Mouse (Mus musculus) bone marrow, adult 2 months (tissue): ENCODE measurements around the gene Fam168a. TPM values are rescaled to one million over a fixed set of nuclear protein-coding genes. Genes with fewer than 3 reads are reported as not detected.

ENCODE experiments used
- H3K27ac ChIP-seq: fragments of 200-500 bp; 2 replicates; pipeline ENCODE4 v1.5.1; 2012; ENCODE audit warnings: low read depth, mild to moderate bottlenecking, control low read depth, inconsistent platforms, low read length; ENCODE audit not compliant: control insufficient read depth, poor library complexity, insufficient read depth
- H3K4me1 ChIP-seq: fragments of 200-500 bp; 2 replicates; pipeline ENCODE4 v1.6.1; 2011; ENCODE audit warnings: low read length; ENCODE audit not compliant: control insufficient read depth, insufficient read depth
- H3K4me3 ChIP-seq: fragments of 200-500 bp; replicated peaks from 2 replicates; pipeline ENCODE3; 2011; ENCODE audit warnings: mild to moderate bottlenecking, low read depth, low read length, control low read depth; ENCODE audit not compliant: control insufficient read depth
- CTCF ChIP-seq: fragments of 200-500 bp; IDR thresholded peaks from 2 replicates; pipeline ENCODE4 v1.5.1; 2011; ENCODE audit warnings: low read length, control low read depth; ENCODE audit not compliant: control insufficient read depth, insufficient read depth
- POLR2A ChIP-seq: fragments of 200-500 bp; IDR thresholded peaks from 2 replicates; pipeline ENCODE4 v1.6.1; 2011; ENCODE audit warnings: low read depth, mild to moderate bottlenecking, control low read depth, low read length, borderline replicate concordance; ENCODE audit not compliant: control insufficient read depth
- WGBS: fragments of 180-500 bp; shearing (Covaris S2); methylation state at CpG from one replicate; pipeline ENCODE4 v1.1.7; 2018; 5-methylcytosine and 5-hydroxymethylcytosine counted together
- polyA plus RNA-seq: library from polyadenylated mRNA; stranded (reverse); fragments of >200 nt; gene quantifications from 2 replicates; pipeline ENCODE4 v1.2.4, GENCODE M21; 2011; ENCODE audit warnings: low replicate concordance; ENCODE audit not compliant: missing spikeins, insufficient read depth, insufficient read length

The Fam168a gene
- 5.0 and 11.7 TPM in 2 replicates for polyA plus RNA-seq

- WGBS = 2% methylated on average over 36 of the region's 37 CpGs
Measured at GRCm38 (mm10) chr7:100706143-100706841, at the start of gene Fam168a. Fam168a (plus strand) TSS chr7:100706635.

GRCm38 (mm10) chr7:100656739-100657138 is 49.7 kb upstream of the Fam168a start:
- Histone ChIP-seq H3K4me1 (no peaks in the 10 kb centered on the region), H3K27ac (no peak overlapping the region), H3K4me3 (no peak overlapping the region)
- TF ChIP-seq POLR2A (no peak), CTCF (no peak)
- WGBS = 71% methylated on average over 5 of the region's 5 CpGs

More at GRCm38 (mm10) chr7:100706143-100706841, at the start of gene Fam168a:
- TF ChIP-seq CTCF = no peak
- TF ChIP-seq POLR2A = peak; percentile 41; the same call in 1 of the 2 replicates
- Histone ChIP-seq H3K4me1 (no peaks in the 10 kb centered on the region; the same call in 1 of the 2 replicates), H3K27ac (peak within 1 kb of the TSS; percentile 91), H3K4me3 (peak within 1 kb of the TSS; percentile 99)

- WGBS = 60% methylated on average over 18 of the region's 18 CpGs
- Histone ChIP-seq H3K27ac (no peak overlapping the region), H3K4me1 (no peaks in the 10 kb centered on the region), H3K4me3 (no peak overlapping the region)
- no peak for TF ChIP-seq POLR2A
Measured at GRCm38 (mm10) chr7:100658093-100658578, 48.3 kb upstream of the Fam168a start.

GRCm38 (mm10) chr7:100661264-100661663 is 45.2 kb upstream of the Fam168a start:
- 35% methylated on average over 7 of the region's 7 CpGs for WGBS

GRCm38 (mm10) chr7:100662231-100662630 is 44.2 kb upstream of the Fam168a start, which contains the start of gene Plekhb1:
Plekhb1 (minus strand) TSS chr7:100662414.
- 0 out of 2 replicates have a peak, but pooled peaks cover 1% of the 10 kb centered on the region for H3K4me1 ChIP-seq
- WGBS = 91% methylated on average over 8 of the region's 8 CpGs
- TF ChIP-seq CTCF (no peak), POLR2A (no peak)

More at GRCm38 (mm10) chr7:100661264-100661663, 45.2 kb upstream of the Fam168a start:
- TF ChIP-seq POLR2A (no peak), CTCF (no peak)
- Histone ChIP-seq H3K4me3 (no peak overlapping the region), H3K4me1 (0 out of 2 replicates have a peak, but pooled peaks cover 1% of the 10 kb centered on the region), H3K27ac (no peak overlapping the region)

GRCm38 (mm10) chr7:100663190-100663589 is 43.2 kb upstream of the Fam168a start:
- 0 out of 2 replicates have a peak, but pooled peaks cover 1% of the 10 kb centered on the region for H3K4me1 ChIP-seq
- WGBS = 3% methylated on average over 13 of the region's 13 CpGs
- H3K27ac ChIP-seq = no peak overlapping the region
- TF ChIP-seq CTCF = peak; percentile 89
- no peak for TF ChIP-seq POLR2A
- H3K4me3 ChIP-seq = no peak overlapping the region

More at GRCm38 (mm10) chr7:100662231-100662630, 44.2 kb upstream of the Fam168a start, which contains the start of gene Plekhb1:
- H3K4me3 ChIP-seq = no peak within 1 kb of the TSS
- H3K27ac ChIP-seq = no peak within 1 kb of the TSS

GRCm38 (mm10) chr7:100663729-100664304 is 42.6 kb upstream of the Fam168a start:
- TF ChIP-seq POLR2A (no peak), CTCF (no peak)
- H3K4me1 ChIP-seq = 0 out of 2 replicates have a peak, but pooled peaks cover 1% of the 10 kb centered on the region
- 68% methylated on average over 11 of the region's 11 CpGs for WGBS
- no peak overlapping the region for H3K27ac ChIP-seq
- H3K4me3 ChIP-seq = no peak overlapping the region

GRCm38 (mm10) chr7:100670646-100671045 is 35.8 kb upstream of the Fam168a start:
- 80% methylated on average over 5 of the region's 5 CpGs for WGBS
- TF ChIP-seq POLR2A = no peak
- TF ChIP-seq CTCF = no peak
- no peak overlapping the region for H3K27ac ChIP-seq
- H3K4me3 ChIP-seq = no peak overlapping the region
- no peaks in the 10 kb centered on the region for H3K4me1 ChIP-seq
